Mouse (Mus musculus): ENCODE results near the gene Tmem212. TPM values are rescaled to one million over a fixed set of nuclear protein-coding genes. Genes with fewer than 3 reads are reported as not detected.

Gene Tmem212
- polyA plus RNA-seq, 1 experiment, result 1.5 TPM

DNA sequence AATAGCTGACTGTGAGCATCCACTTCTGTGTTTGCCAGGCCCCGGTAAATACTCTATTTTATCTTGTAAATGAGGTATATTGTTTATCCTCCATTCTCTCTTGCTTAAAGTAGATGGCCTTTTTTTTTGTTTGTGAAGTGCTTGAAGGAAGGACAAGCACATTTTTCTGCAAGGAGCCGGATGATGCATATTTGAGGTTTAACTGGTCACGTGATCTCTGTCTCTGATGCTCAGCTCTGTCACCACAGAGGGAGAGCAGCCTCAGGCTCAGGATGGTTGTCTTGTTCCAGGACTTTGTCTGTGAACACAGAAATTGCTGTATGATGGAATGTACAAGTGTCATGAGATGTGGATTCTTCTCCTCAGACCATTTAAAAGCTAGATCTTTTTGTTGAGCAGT, 28.4 kb downstream of the Tmem212 start:
- Histone ChIP-seq H3K4me1 (replicated peaks; ENCODE audit: control insufficient read depth, insufficient read depth, low read length) (no peaks in the 10 kb centered on the region), H3K4me3 (ENCODE audit: control insufficient read depth, insufficient read depth, low read length) (no peak overlapping the region), H3K27ac (ENCODE audit: control insufficient read depth, insufficient read depth, low read length) (no peak overlapping the region), H3K36me3 (ENCODE audit: control insufficient read depth, insufficient read depth, low read length) (no peaks in the 10 kb centered on the region), H3K27me3 (ENCODE audit: control insufficient read depth, insufficient read depth, low read length) (no peaks in the 10 kb centered on the region)
- DNase-seq, result no peak
- TF ChIP-seq CTCF (IDR thresholded peaks at IDR 0.05; ENCODE audit: borderline replicate concordance, control insufficient read depth, extremely low read depth, insufficient read depth, low read length, poor library complexity), result no peak
- no peak for TF ChIP-seq POLR2A (IDR thresholded peaks at IDR 0.05; ENCODE audit: control insufficient read depth, extremely low read depth, insufficient read depth, low read length, poor library complexity)
- WGBS, result 81% methylated on average over 3 of the region's 3 CpGs

DNA sequence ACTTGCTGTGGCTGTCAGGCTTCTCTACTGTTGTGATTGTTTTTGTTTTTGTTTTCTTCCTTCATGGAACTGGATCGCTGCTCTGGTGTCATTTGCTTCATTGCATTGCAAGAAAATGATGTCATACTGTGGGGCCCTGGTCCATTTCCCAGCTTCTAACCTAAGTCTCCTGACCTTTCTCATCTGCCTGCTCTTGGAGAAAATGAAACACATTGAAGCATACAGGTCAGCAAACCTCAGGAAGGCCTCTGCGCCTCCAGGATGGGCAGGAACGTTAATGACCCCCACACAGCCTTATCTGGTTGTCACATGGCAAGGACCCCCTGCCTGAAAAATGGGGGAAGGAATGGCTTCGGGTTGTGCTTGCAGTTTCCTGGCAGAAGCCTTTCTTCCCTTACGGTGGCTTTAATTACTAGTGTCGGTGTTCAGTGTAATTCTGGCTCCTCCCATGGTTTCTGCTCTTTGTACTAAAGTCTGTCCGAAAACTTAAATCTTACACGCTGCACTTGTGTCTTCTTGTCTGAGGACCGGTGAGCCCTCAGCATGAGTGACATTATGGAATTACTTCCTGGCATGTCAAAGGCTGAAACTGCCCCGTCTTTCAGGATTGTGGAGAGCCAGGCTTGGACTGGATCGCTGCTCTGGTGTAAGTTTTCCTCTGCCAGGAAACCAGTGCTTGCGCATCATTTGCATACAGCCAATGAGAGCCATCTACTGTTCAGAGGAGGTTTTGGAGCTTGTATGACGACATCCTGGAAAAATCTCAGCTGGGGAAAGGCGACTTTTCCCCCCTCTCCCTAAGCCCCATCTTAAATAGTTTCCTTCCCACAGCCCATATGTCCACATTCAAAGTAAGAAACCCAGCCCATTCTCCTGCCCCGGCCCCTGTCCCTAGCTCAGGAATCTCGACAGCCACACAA, 33.1 kb downstream of the Tmem212 start:
- no peak overlapping the region for H3K27ac ChIP-seq (ENCODE audit: control insufficient read depth, insufficient read depth, low read length)
- no peak overlapping the region for H3K4me3 ChIP-seq (ENCODE audit: control insufficient read depth, insufficient read depth, low read length)
- no peaks in the 10 kb centered on the region for H3K27me3 ChIP-seq (ENCODE audit: control insufficient read depth, insufficient read depth, low read length)
- 13% methylated on average over 16 of the region's 16 CpGs for WGBS
- TF ChIP-seq POLR2A (IDR thresholded peaks at IDR 0.05; ENCODE audit: control insufficient read depth, extremely low read depth, insufficient read depth, low read length, poor library complexity) (no peak), CTCF (IDR thresholded peaks at IDR 0.05; ENCODE audit: borderline replicate concordance, control insufficient read depth, extremely low read depth, insufficient read depth, low read length, poor library complexity) (no peak)
- no peak for DNase-seq
- H3K36me3 ChIP-seq (ENCODE audit: control insufficient read depth, insufficient read depth, low read length), result no peaks in the 10 kb centered on the region
- no peaks in the 10 kb centered on the region for H3K4me1 ChIP-seq (replicated peaks; ENCODE audit: control insufficient read depth, insufficient read depth, low read length)

DNA sequence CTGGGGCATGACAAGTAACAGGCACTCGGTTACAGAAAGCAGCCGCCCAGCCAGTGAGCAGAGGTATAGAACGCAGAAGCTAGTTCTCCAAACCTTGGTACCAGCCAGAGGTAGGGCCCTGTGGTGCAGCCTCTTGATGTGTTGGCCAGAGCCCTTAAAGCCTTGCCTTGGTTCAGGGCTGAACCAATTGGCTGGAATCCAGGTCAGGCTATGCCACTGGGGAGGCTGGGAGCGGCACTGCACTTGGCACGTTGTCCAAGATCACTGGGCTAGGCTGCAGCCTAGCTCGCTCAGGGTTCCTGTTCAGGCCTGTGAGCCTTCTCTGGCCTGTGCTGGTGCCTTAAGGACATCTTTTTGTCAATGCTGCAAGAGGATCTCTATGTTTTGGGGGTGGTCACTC, 34.6 kb downstream of the Tmem212 start:
- TF ChIP-seq CTCF (IDR thresholded peaks at IDR 0.05; ENCODE audit: borderline replicate concordance, control insufficient read depth, extremely low read depth, insufficient read depth, low read length, poor library complexity) (no peak), POLR2A (IDR thresholded peaks at IDR 0.05; ENCODE audit: control insufficient read depth, extremely low read depth, insufficient read depth, low read length, poor library complexity) (no peak)
- 97% methylated on average over 6 of the region's 6 CpGs for WGBS
- no peak overlapping the region for H3K27ac ChIP-seq (ENCODE audit: control insufficient read depth, insufficient read depth, low read length)

DNA sequence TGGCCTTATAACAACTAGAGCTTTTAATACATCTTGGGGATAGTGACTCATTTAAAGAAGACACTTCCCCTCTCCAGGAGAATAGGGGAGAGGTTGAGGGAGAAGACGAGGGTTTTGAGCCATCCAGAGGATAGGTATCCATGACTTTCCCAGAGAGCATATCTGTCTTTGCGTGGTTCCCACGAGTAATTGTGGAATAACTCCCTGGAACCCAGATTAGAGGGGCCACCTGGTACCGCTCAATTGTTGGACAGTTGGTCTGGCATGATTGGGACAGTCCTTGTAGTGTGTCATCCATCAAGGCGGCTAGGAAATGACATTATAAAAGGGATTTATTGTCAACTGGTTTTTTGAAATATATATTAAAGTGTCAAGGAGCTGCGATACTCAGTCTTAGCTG, 35.1 kb downstream of the Tmem212 start:
- Histone ChIP-seq H3K27me3 (ENCODE audit: control insufficient read depth, insufficient read depth, low read length) (no peaks in the 10 kb centered on the region), H3K4me3 (ENCODE audit: control insufficient read depth, insufficient read depth, low read length) (no peak overlapping the region), H3K4me1 (replicated peaks; ENCODE audit: control insufficient read depth, insufficient read depth, low read length) (no peaks in the 10 kb centered on the region), H3K27ac (ENCODE audit: control insufficient read depth, insufficient read depth, low read length) (no peak overlapping the region), H3K36me3 (ENCODE audit: control insufficient read depth, insufficient read depth, low read length) (no peaks in the 10 kb centered on the region)
- 96% methylated on average over 6 of the region's 6 CpGs for WGBS
- no peak for TF ChIP-seq POLR2A (IDR thresholded peaks at IDR 0.05; ENCODE audit: control insufficient read depth, extremely low read depth, insufficient read depth, low read length, poor library complexity)
- no peak for TF ChIP-seq CTCF (IDR thresholded peaks at IDR 0.05; ENCODE audit: borderline replicate concordance, control insufficient read depth, extremely low read depth, insufficient read depth, low read length, poor library complexity)
- DNase-seq, result no peak

More for the DNA sequence above, 34.6 kb downstream of the Tmem212 start:
- DNase-seq, result no peak
- H3K4me1 ChIP-seq (replicated peaks; ENCODE audit: control insufficient read depth, insufficient read depth, low read length), result no peaks in the 10 kb centered on the region
- no peaks in the 10 kb centered on the region for H3K27me3 ChIP-seq (ENCODE audit: control insufficient read depth, insufficient read depth, low read length)
- H3K36me3 ChIP-seq (ENCODE audit: control insufficient read depth, insufficient read depth, low read length), result no peaks in the 10 kb centered on the region
- no peak overlapping the region for H3K4me3 ChIP-seq (ENCODE audit: control insufficient read depth, insufficient read depth, low read length)

DNA sequence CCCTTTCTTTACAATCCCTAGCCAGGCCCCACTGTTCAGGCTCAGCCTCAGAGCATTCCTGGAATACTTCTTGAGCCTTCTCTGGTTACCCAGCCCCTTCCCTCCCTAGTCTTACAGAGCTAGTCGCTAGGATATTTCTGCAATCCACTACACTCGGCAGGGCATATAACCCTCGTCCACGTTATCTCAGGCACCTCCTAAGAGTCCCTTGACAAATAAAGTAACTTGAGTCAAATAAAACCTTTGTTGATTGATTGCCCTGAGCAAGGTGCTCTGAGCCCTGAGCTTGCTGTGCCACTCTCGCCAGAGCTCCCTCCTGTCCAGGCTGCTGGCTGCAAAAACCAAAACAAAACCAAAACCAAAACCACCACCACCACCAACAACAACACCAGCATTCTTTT, 37.0 kb downstream of the Tmem212 start:
- H3K27me3 ChIP-seq (ENCODE audit: control insufficient read depth, insufficient read depth, low read length), result no peaks in the 10 kb centered on the region
- H3K36me3 ChIP-seq (ENCODE audit: control insufficient read depth, insufficient read depth, low read length), result no peaks in the 10 kb centered on the region
- H3K4me1 ChIP-seq (replicated peaks; ENCODE audit: control insufficient read depth, insufficient read depth, low read length), result no peaks in the 10 kb centered on the region
- WGBS, result 27% methylated on average over 5 of the region's 5 CpGs
- DNase-seq, result no peak
- no peak for TF ChIP-seq CTCF (IDR thresholded peaks at IDR 0.05; ENCODE audit: borderline replicate concordance, control insufficient read depth, extremely low read depth, insufficient read depth, low read length, poor library complexity)
- TF ChIP-seq POLR2A (IDR thresholded peaks at IDR 0.05; ENCODE audit: control insufficient read depth, extremely low read depth, insufficient read depth, low read length, poor library complexity), result no peak
- H3K4me3 ChIP-seq (ENCODE audit: control insufficient read depth, insufficient read depth, low read length), result no peak overlapping the region
- no peak overlapping the region for H3K27ac ChIP-seq (ENCODE audit: control insufficient read depth, insufficient read depth, low read length)

DNA sequence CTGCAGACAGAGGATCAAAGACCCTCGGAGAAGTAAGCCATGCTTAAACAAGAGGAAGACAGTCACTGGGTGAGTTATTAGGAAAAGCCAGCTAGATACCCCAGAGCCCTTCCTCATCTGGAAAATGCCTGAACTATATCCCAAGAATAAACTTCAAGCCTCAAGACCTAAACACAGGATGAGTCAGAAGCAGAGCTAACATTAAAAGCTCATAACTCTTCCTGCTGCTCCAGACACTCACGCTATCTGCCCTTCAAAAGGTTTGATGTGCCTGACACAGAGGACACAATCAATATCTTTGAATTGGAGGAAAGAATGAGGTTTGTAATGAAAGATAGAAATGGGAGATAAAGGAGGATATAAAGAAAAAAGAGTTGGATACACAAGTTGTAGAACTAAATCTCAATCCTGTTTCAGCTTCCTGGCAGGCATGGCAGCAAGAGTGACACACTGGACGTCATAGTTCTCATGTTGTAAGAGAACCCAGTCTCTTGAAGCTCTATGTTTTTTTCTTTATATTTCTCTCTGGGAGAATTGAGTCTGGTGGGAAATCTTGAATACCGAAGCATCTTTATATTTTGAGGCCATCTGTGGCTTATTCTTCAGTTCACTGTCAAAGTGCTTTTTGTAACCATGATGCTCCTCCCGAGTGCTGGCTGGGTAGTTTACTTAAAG, 37.6 kb downstream of the Tmem212 start:
- no peak for TF ChIP-seq CTCF (IDR thresholded peaks at IDR 0.05; ENCODE audit: borderline replicate concordance, control insufficient read depth, extremely low read depth, insufficient read depth, low read length, poor library complexity)
- TF ChIP-seq POLR2A (IDR thresholded peaks at IDR 0.05; ENCODE audit: control insufficient read depth, extremely low read depth, insufficient read depth, low read length, poor library complexity), result no peak
- Histone ChIP-seq H3K27me3 (ENCODE audit: control insufficient read depth, insufficient read depth, low read length) (no peaks in the 10 kb centered on the region), H3K4me1 (replicated peaks; ENCODE audit: control insufficient read depth, insufficient read depth, low read length) (no peaks in the 10 kb centered on the region), H3K36me3 (ENCODE audit: control insufficient read depth, insufficient read depth, low read length) (no peaks in the 10 kb centered on the region), H3K27ac (ENCODE audit: control insufficient read depth, insufficient read depth, low read length) (no peak overlapping the region), H3K4me3 (ENCODE audit: control insufficient read depth, insufficient read depth, low read length) (no peak overlapping the region)
- no peak for DNase-seq
- WGBS, result 88% methylated on average over 5 of the region's 5 CpGs

Measured in thymus, adult 2 months (tissue).